Mouse (Mus musculus): ENCODE measurements around the gene Sds.
"Not testable (repeated sequence)": the region's sequence is repeated elsewhere in the genome, so short reads cannot be mapped to it uniquely, and the experiment has no call there.

The Sds gene

DNA sequence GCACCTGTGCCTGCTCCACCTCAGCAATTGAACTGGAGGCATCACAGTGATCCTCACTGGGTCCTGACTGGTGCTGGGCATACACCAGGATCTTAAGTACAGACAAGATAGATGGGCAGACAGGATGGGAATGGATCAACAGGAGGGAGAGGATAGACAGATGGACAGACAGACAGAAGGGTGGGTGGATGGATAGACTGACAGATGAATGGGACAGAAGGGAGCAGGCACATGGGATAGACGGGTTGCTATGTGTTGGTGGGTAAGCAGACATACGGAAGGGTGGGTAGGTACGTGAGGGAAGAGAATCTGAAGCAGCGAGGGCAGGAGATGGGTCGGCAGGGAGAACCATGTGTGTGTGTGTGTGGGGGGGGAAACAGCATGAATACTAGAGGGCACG is 17.1 kb downstream of the Sds start:
- no peak for DNase-seq

- DNase-seq, result peak; percentile 79 to 82
Observed at GRCm38 (mm10) chr5:120493873-120494395, 17.6 kb downstream of the Sds start.

GRCm38 (mm10) chr5:120495064-120495702 is 18.9 kb downstream of the Sds start:
- DNase-seq, result peak in 1 of 2 experiments; percentile 41

DNA sequence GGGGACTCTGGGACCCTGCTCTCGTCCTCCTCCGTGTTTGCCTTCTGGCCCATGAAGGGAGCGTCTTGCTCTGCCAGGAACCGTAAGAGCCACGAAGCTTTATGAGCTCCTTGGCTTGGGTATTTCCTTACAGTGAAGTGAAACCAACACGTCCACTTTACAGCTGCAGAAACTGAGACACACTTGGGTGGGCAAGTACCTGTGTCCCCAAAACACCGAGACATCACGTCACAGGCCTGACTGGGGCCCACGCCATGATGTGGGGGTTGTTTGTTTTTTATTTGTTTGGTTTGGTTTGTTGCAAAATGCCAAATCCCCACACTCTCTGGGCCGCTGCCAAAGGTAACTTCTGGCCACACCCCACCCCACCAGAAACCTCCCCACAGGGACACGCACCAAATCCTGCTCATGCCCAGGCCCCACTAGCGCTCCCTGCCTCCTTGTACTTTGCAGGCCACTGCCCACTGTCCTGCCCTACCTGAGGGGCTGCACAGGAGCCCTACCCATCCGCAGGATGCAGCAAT is 19.4 kb downstream of the Sds start:
- DNase-seq, result no peak

DNA sequence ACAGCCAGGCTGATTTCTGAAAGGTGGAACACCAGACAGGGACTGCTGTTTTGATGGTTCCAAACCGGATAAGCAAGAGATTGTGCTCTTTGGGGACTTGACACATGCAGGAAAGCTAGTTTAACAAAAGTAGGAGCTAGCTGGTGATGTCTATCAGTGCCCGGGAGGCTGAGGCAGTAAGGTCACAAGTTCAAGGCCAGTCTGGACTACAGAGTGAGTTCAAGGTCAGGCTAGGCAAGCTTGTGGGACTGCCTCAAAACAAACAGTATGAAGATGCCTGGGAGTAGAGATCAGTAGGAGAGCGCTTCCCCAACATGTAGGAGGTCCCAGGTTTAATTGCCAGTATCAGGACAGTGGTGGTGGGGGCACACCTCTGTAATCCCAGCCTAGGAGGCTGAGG is 20.7 kb downstream of the Sds start:
- no peak for DNase-seq

DNA sequence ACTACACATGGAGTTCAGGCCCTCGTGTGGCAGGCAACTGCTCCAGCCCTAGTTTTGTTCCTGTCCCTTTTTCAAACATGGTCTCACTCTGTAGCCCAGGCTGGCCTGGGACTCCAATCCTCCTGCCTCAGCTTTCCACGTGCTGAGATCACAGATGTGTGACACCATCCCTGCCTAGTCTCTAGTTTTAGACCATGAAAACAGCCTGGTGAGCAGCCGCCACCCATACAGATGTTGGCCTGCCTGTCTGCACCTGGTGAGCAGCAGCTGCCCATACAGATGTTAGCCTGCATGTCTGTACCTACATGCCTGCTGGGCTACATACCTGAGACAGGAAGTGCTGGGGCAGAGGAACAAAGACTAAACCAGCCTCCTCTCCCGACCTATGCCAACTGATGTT is 22.9 kb downstream of the Sds start:
- no peak for DNase-seq

DNA sequence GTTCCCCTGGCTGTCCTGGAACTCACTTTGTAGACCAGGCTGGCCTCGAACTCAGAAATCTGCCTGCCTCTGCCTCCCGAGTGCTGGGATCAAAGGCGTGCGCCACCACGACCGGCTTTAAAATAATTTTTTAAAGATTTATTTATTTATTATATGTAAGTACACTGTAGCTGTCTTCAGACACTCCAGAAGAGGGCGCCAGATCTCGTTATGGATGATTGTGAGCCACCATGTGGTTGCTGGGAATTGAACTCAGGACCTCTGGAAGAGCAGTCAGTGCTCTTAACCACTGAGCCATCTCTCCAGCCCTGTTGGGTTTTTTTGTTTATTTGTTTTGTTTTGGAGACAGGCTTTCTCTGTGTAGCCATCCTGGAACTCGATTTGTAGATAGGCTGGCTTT is 24.3 kb downstream of the Sds start:
- DNase-seq, result not testable (repeated sequence)

DNA sequence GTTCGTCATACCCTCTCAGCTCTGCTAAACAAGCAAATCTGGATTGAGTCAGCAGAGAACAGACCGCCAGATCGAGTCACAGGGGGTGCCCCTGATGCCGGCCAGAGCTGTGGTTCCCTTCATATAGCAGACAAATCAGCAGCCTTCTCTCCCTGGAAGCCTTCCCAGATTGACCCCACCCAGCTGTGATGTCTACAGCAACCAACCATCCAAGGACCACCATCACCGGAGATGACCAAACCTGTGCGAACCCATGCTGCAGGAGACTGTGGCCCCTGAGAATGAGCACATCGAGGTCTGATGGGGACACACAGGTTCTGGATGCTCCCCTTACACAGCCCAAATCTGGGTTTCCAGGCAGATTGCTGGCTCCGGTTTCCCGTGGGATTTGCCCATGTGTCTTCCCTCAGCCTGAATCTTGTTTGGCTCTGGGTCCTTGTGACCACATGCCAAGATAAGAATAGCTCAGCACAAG is 25.9 kb downstream of the Sds start:
- peak; percentile 71 to 72 for DNase-seq

- DNase-seq, result peak; percentile 42 to 44
Observed at GRCm38 (mm10) chr5:120502675-120503143, 26.4 kb downstream of the Sds start.

DNA sequence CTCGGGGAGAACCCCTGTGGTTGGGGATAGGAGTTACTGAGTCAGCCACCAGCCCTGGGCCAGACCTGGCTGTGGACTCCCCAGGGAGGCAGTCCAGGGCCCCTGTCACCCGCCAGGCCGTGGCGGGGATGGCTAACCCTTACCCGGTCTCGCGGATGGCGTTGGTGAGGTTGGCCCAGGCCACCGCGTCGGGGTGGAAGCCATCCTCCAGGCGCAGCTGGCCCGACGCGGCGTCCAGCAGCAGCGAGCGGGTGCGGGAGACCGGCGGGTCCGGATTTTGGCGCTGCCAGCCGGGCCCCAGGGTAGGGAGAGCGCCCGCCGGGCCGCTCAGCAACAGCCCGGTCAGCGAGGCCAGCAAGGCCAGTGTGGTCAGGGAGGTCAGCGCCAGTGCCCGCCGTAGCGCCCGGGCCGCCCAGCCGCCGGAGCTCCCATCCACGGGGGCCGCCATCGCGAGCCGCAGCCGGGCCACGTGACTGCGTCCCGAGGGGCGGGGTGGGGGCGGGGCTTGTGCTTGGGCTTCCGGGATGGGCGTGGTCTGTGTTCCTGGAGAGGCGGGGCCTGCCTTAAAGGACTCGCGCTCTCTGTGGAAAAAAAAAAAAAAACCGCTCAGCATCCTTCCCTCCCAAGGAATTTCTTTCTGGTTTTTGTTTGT is 26.9 kb downstream of the Sds start, which contains the start of gene Plbd2:
Gene Plbd2 (minus strand): TSS at position 482 of the 652 bp plus-strand sequence.
- DNase-seq, result peak; percentile 97

DNA sequence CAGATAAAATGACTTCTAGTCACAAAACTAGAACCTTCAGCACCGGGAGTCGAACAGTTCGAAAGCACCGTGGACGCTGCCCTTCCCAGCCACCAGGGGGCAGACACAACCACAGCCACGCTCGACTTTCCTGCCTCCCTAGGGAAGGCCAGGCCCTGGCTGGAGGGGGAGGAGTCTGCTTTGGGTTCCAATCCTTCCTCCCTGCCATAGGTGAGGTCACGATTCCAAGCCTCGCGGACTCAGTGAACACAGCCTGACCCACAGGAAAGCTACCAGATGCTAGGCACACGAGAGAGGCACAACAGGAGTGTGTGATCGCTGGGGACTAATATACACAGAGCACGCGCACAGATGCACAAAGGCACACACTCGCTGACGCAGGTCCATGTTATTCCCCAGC is 29.0 kb downstream of the Sds start:
- DNase-seq, result peak; percentile 85

GRCm38 (mm10) chr5:120505781-120506180 is 29.5 kb downstream of the Sds start:
- no peak for DNase-seq

DNA sequence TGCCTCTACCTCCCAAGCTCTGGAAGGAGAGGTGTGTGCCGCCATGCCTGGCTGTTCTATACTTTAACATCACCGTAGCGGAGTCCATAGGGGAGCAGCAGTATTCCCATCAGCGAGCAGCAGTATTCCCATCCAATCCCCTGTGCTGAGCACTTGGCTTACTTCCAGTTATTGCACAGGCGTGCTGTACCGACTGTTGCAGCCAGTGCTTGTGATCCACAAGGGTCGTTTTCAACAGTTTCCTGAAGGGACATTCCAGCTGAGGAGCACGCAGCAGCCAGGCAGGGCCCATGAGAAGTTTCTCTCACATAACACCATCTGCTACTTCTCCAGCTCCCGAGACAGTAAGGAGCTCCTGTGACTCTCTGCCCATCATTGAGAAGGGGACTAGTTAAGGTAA is 30.2 kb downstream of the Sds start:
- DNase-seq, result no peak

DNA sequence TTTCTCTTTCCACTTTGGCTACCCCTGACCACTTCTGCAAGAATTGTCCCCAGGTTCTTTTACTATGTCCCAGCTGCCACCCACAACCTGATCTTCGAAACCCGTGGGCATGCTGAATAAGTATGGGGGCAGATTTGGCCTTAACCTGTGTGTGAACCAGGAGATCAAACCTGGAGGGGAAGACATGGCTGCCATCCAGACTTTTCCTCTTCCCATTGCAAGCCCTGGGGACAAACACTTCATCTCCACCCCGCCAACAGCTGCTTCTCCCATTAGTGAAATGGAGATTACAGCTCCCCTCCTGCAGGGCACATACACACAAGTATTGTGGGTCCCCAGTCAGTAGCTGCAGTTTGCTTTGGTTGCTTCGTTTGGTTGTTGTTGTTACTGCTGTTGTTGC is 31.0 kb downstream of the Sds start:
- DNase-seq, result no peak

GRCm38 (mm10) chr5:120510982-120511642 is 34.8 kb downstream of the Sds start, which contains the start of gene Slc8b1:
Gene Slc8b1 (plus strand): TSS chr5:120511168.
- DNase-seq, result peak; percentile 92 to 95

DNA sequence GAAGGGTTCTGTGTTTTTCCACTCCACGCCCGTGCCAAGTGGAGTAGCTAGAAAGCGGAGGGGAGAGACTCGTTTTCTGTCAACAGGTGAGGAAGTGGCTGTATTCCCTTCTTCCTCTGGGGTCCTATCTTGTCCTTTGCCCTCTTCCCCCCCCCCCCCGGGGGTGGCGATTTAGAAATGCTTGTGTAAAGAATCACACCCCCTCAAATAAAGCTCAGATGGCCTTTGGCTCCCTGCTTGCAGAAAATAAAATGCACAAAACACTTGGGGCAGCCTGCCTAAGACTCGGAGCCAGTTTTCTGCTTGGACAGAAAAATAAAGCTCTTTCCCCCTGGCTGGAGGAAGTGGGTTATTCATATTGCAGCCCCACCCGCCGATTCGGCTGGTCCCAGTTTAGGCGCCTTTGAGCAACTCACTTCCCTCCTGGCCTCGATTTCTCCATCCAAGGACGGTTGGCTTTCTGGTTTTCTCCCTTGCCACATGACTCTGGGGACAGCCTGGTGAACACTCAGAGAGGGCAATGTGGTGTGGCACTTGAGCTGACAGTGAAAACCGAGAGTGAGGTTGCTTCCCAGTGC is 35.4 kb downstream of the Sds start:
- no peak for DNase-seq

- DNase-seq, result peak in 1 of 2 experiments; percentile 47
Observed at GRCm38 (mm10) chr5:120512911-120513555, 36.7 kb downstream of the Sds start.

- DNase-seq, result no peak
Observed at GRCm38 (mm10) chr5:120514031-120514677, 37.8 kb downstream of the Sds start.

GRCm38 (mm10) chr5:120514754-120515153 is 38.4 kb downstream of the Sds start:
- peak; percentile 53 to 57 for DNase-seq

GRCm38 (mm10) chr5:120515451-120515850 is 39.1 kb downstream of the Sds start:
- no peak for DNase-seq

GRCm38 (mm10) chr5:120516221-120516984 is 40.1 kb downstream of the Sds start:
- no peak for DNase-seq

All from cerebellum, postnatal 10 days (tissue).